Mouse (Mus musculus): ENCODE measurements around the gene Kcnk16. TPM values are rescaled to one million over a fixed set of nuclear protein-coding genes. Genes with fewer than 3 reads are reported as not detected.
A peak's percentile ranks its signal among the peaks of the same experiment; 100 is the strongest.

Kcnk16 gene
- total RNA-seq, 2 experiments from 2014 or later = not detected

- no peak for DNase-seq
Measured at GRCm38 (mm10) chr14:20230063-20230491, 38.9 kb downstream of the Kcnk16 start.

- no peak for DNase-seq
Measured at GRCm38 (mm10) chr14:20229437-20229836, 39.6 kb downstream of the Kcnk16 start.

GRCm38 (mm10) chr14:20228336-20228735, 40.7 kb downstream of the Kcnk16 start:
- DNase-seq = no peak

- DNase-seq = no peak
Measured at GRCm38 (mm10) chr14:20226982-20227381, 42.0 kb downstream of the Kcnk16 start.

GRCm38 (mm10) chr14:20226488-20226887, 42.5 kb downstream of the Kcnk16 start:
- no peak for DNase-seq

GRCm38 (mm10) chr14:20225525-20225924, 43.5 kb downstream of the Kcnk16 start:
- DNase-seq = no peak

GRCm38 (mm10) chr14:20224576-20225218, 44.3 kb downstream of the Kcnk16 start:
- no peak for DNase-seq

- DNase-seq = peak in 1 of 2 experiments; percentile 12
Measured at GRCm38 (mm10) chr14:20224163-20224562, 44.8 kb downstream of the Kcnk16 start.

GRCm38 (mm10) chr14:20223253-20223652, 45.7 kb downstream of the Kcnk16 start:
- DNase-seq = no peak

GRCm38 (mm10) chr14:20221083-20221482, 47.9 kb downstream of the Kcnk16 start:
- no peak for DNase-seq

- no peak for DNase-seq
Measured at GRCm38 (mm10) chr14:20219849-20220248, 49.1 kb downstream of the Kcnk16 start.

- no peak for DNase-seq
Measured at GRCm38 (mm10) chr14:20217299-20217864, 51.6 kb downstream of the Kcnk16 start.

GRCm38 (mm10) chr14:20216561-20217298, 52.3 kb downstream of the Kcnk16 start:
- DNase-seq = no peak

- DNase-seq = no peak
Measured at GRCm38 (mm10) chr14:20215826-20216225, 53.2 kb downstream of the Kcnk16 start.

GRCm38 (mm10) chr14:20214125-20214524, 54.9 kb downstream of the Kcnk16 start:
- no peak for DNase-seq

GRCm38 (mm10) chr14:20211754-20212601, 57.0 kb downstream of the Kcnk16 start:
- DNase-seq = no peak

Other genes with a start within 250 kb of the Kcnk16 start
- 1 to 10 TPM; 3.5 to 3.6 TPM for gene Saysd1, start 130.7 kb downstream of the Kcnk16 start, total RNA-seq (2021)
- under 1 TPM; 0.69 to 0.95 TPM for gene Kcnk5, start 87.4 kb downstream of the Kcnk16 start, total RNA-seq (2021)
- 10 to 100 TPM; 32.6 to 35.8 TPM for gene Nudt13, start 25.5 kb upstream of the Kcnk16 start, total RNA-seq (2021)
- 10 to 100 TPM; 36.9 to 38.1 TPM for gene Ecd, start 78.9 kb upstream of the Kcnk16 start, total RNA-seq (2021)
- gene Fam149b, start 79.0 kb upstream of the Kcnk16 start, total RNA-seq (2021) = 10 to 100 TPM; 28.7 to 33.3 TPM
- gene Dnajc9, start 119.7 kb upstream of the Kcnk16 start, total RNA-seq (2021) = 10 to 100 TPM; 11.1 to 11.6 TPM
- gene Mrps16, start 124.4 kb upstream of the Kcnk16 start, total RNA-seq (2021) = 10 to 100 TPM; 72.8 to 84.4 TPM
- gene Cfap70, start 183.0 kb upstream of the Kcnk16 start, total RNA-seq (2021) = under 1 TPM in 1 of 2 experiments, not detected in 1; 0.69 TPM
- gene Anxa7, start 210.9 kb upstream of the Kcnk16 start, total RNA-seq (2021) = 10 to 100 TPM; 51.3 to 54.3 TPM
- gene Mss51, start 227.7 kb upstream of the Kcnk16 start, total RNA-seq (2021) = under 1 TPM; 0.36 to 0.42 TPM